23 mouse cellular contexts compared by ENCODE assay signal in genomic region chr9:115007776-115008175, GRCm38 (mm10). TPM values are rescaled to one million over a fixed set of nuclear protein-coding genes. Genes with fewer than 3 reads are reported as not detected.
DNase-seq lines count a peak whose midpoint lies in the region; ATAC-seq lines count a peak whose summit lies in the region.
"Had no signal": no experiment of that assay in that cellular context is flagged by ENCODE, and none has a peak within 500 bp of the region (broad histone marks: within the 10 kb centered on the region; RNA-seq: fewer than 3 reads in every experiment).

No protein-coding gene starts in this region.

- no peak overlapping the region for H3K9ac ChIP-seq in heart, embryonic 12.5 days
- no peak overlapping the region for H3K9ac ChIP-seq in kidney, embryonic 15.5 days
- H3K9ac ChIP-seq in stomach, embryonic 16.5 days (ENCODE audit: low read length): no peak overlapping the region
- H3K9ac ChIP-seq: hindbrain, embryonic 13.5 days; liver, embryonic 15.5 days; stomach, embryonic 15.5 days had no signal

- H3K4me1 ChIP-seq in heart, embryonic 12.5 days (replicated peaks): peaks cover 14% of the 10 kb centered on the region
- H3K4me1 ChIP-seq in heart, embryonic 10.5 days: peaks cover 6% of the 10 kb centered on the region; the same call in 1 of the 2 replicates
- peaks cover 36% of the 10 kb centered on the region for H3K4me1 ChIP-seq in kidney, embryonic 15.5 days
- no peaks in the 10 kb centered on the region for H3K4me1 ChIP-seq in stomach, embryonic 16.5 days (ENCODE audit: control insufficient read depth, insufficient read depth, low read length)
- H3K4me1 ChIP-seq: forebrain, embryonic 10.5 days; hindbrain, embryonic 13.5 days; liver, embryonic 15.5 days; megakaryocyte, embryonic 14.5 days; stomach, embryonic 15.5 days had no signal

- H3K27me3 ChIP-seq in heart, embryonic 12.5 days (replicated peaks): no peaks in the 10 kb centered on the region
- no peaks in the 10 kb centered on the region for H3K27me3 ChIP-seq in heart, embryonic 10.5 days (ENCODE audit: insufficient read depth, poor library complexity, severe bottlenecking)
- H3K27me3 ChIP-seq in kidney, embryonic 15.5 days: no peaks in the 10 kb centered on the region
- H3K27me3 ChIP-seq in stomach, embryonic 16.5 days (ENCODE audit: control insufficient read depth, insufficient read depth, low read length): no peaks in the 10 kb centered on the region
- H3K27me3 ChIP-seq: hindbrain, embryonic 13.5 days; liver, embryonic 15.5 days; Patski; stomach, embryonic 15.5 days had no signal

- DNase-seq in heart, embryonic 10.5 days (ENCODE audit: low spot score): no peak
- no peak for DNase-seq in kidney, adult 11 months
- DNase-seq in lung, postnatal 10 days: peak; percentile 8
- no peak for DNase-seq in lung, postnatal 14 days
- DNase-seq in right cerebral cortex, adult 2 months (ENCODE audit: low spot score in 2 of 2): no peak
- DNase-seq: adrenal gland, postnatal 36 days; B cell, adult 2 months; cerebellum, adult 2 months; gastrocnemius, postnatal 25 days; thymus, postnatal 14 days had no signal

- H3K4me2 ChIP-seq in heart, embryonic 12.5 days: no peak overlapping the region
- no peak overlapping the region for H3K4me2 ChIP-seq in kidney, embryonic 15.5 days
- H3K4me2 ChIP-seq in stomach, embryonic 16.5 days (ENCODE audit: low read depth, low read length): no peak overlapping the region
- H3K4me2 ChIP-seq: hindbrain, embryonic 13.5 days; liver, embryonic 15.5 days; stomach, embryonic 15.5 days had no signal

- peak overlapping the region; percentile 40 for H3K27ac ChIP-seq in heart, embryonic 12.5 days (ENCODE audit: poor library complexity, severe bottlenecking)
- no peak overlapping the region for H3K27ac ChIP-seq in heart, embryonic 10.5 days
- H3K27ac ChIP-seq in kidney, embryonic 15.5 days: peak overlapping the region; percentile 28
- H3K27ac ChIP-seq in stomach, embryonic 16.5 days (ENCODE audit: low read length): peak overlapping the region; percentile 51; the same call in 1 of the 2 replicates
- H3K27ac ChIP-seq: forebrain, embryonic 10.5 days; hindbrain, embryonic 13.5 days; left cerebral cortex, adult 2 months; liver, embryonic 15.5 days; stomach, embryonic 15.5 days had no signal

- WGBS in heart, embryonic 12.5 days: 46% methylated on average over 6 of the region's 6 CpGs
- WGBS in heart, embryonic 10.5 days: 70% methylated on average over 6 of the region's 6 CpGs
- WGBS in kidney, embryonic 15.5 days: 56% methylated on average over 6 of the region's 6 CpGs
- 52% methylated on average over 6 of the region's 6 CpGs for WGBS in stomach, embryonic 16.5 days

- no peak overlapping the region for H3K4me3 ChIP-seq in heart, embryonic 12.5 days
- H3K4me3 ChIP-seq in heart, embryonic 10.5 days: no peak overlapping the region
- H3K4me3 ChIP-seq in kidney, embryonic 15.5 days (replicated peaks): no peak overlapping the region
- no peak overlapping the region for H3K4me3 ChIP-seq in stomach, embryonic 16.5 days (replicated peaks; ENCODE audit: low read length)
- H3K4me3 ChIP-seq: forebrain, embryonic 10.5 days; hindbrain, embryonic 13.5 days; left cerebral cortex, adult 2 months; liver, embryonic 15.5 days; megakaryocyte, embryonic 14.5 days; stomach, embryonic 15.5 days had no signal

- H3K9me3 ChIP-seq in heart, embryonic 12.5 days (replicated peaks): peaks cover 10% of the 10 kb centered on the region
- peaks cover 11% of the 10 kb centered on the region for H3K9me3 ChIP-seq in heart, embryonic 10.5 days
- no peaks in the 10 kb centered on the region; the same call in 1 of the 2 replicates for H3K9me3 ChIP-seq in kidney, embryonic 15.5 days (replicated peaks)
- H3K9me3 ChIP-seq in stomach, embryonic 16.5 days (replicated peaks; ENCODE audit: control insufficient read depth, low read length): peaks cover 8% of the 10 kb centered on the region; the same call in 1 of the 2 replicates
- H3K9me3 ChIP-seq: liver, embryonic 15.5 days; stomach, embryonic 15.5 days had no signal

- ATAC-seq in heart, embryonic 12.5 days (ENCODE audit: insufficient number of reproducible peaks, low FRiP score): no peak
- ATAC-seq in kidney, embryonic 15.5 days (replicated peaks; ENCODE audit: low FRiP score): no peak
- no peak for ATAC-seq in stomach, embryonic 16.5 days (ENCODE audit: insufficient read depth, low FRiP score)
- ATAC-seq: activated CD4-positive, CD25-positive, alpha-beta regulatory T cell, adult 4 months; intestine, embryonic 16.5 days; midbrain, embryonic 16.5 days; Patski had no signal

- H3K36me3 ChIP-seq in heart, embryonic 12.5 days: no peaks in the 10 kb centered on the region; the same call in 1 of the 2 replicates
- no peaks in the 10 kb centered on the region for H3K36me3 ChIP-seq in heart, embryonic 10.5 days
- no peaks in the 10 kb centered on the region for H3K36me3 ChIP-seq in kidney, embryonic 15.5 days
- no peaks in the 10 kb centered on the region for H3K36me3 ChIP-seq in stomach, embryonic 16.5 days (ENCODE audit: control insufficient read depth, insufficient read depth, low read length)
- H3K36me3 ChIP-seq: forebrain, embryonic 10.5 days; liver, embryonic 15.5 days; stomach, embryonic 15.5 days had no signal

RNA-seq across cellular contexts. Expression of gene Rps27rt, which starts 25.2 kb away (rescaled TPM):
- polyA plus RNA-seq in heart, embryonic 12.5 days (2016; fragmentation: Nextera tagmentation; extraction: Ambion mirVana): 259 and 289 TPM in 2 replicates
- 177 and 217 TPM in 2 replicates for polyA plus RNA-seq in heart, embryonic 10.5 days (2016; fragmentation: Nextera tagmentation; extraction: Ambion mirVana)
- 310 and 532 TPM in 2 replicates for polyA plus RNA-seq in kidney, embryonic 15.5 days (2015; fragmentation: Nextera tagmentation; extraction: Ambion mirVana)
- polyA plus RNA-seq in stomach, embryonic 16.5 days (2015; fragmentation: Nextera tagmentation; extraction: Ambion mirVana): 421 and 444 TPM in 2 replicates

RNA-seq across cellular contexts. Expression of gene Osbpl10, which starts 29.4 kb away (rescaled TPM):
- polyA plus RNA-seq in heart, embryonic 12.5 days (2016; fragmentation: Nextera tagmentation; extraction: Ambion mirVana): 2.6 TPM in 2 replicates
- polyA plus RNA-seq in heart, embryonic 10.5 days (2016; fragmentation: Nextera tagmentation; extraction: Ambion mirVana): 1.2 and 1.7 TPM in 2 replicates
- 2.3 and 3.1 TPM in 2 replicates for polyA plus RNA-seq in kidney, embryonic 15.5 days (2015; fragmentation: Nextera tagmentation; extraction: Ambion mirVana)
- polyA plus RNA-seq in stomach, embryonic 16.5 days (2015; fragmentation: Nextera tagmentation; extraction: Ambion mirVana): 0.95 and 1.4 TPM in 2 replicates
- polyA plus RNA-seq: activated CD4-positive, CD25-positive, alpha-beta regulatory T cell, adult 4 months had no signal
